Mouse (Mus musculus): ENCODE measurements around the gene Smyd1.
"Not testable (repeated sequence)": the region's sequence is repeated elsewhere in the genome, so short reads cannot be mapped to it uniquely, and the experiment has no call there.

DNA sequence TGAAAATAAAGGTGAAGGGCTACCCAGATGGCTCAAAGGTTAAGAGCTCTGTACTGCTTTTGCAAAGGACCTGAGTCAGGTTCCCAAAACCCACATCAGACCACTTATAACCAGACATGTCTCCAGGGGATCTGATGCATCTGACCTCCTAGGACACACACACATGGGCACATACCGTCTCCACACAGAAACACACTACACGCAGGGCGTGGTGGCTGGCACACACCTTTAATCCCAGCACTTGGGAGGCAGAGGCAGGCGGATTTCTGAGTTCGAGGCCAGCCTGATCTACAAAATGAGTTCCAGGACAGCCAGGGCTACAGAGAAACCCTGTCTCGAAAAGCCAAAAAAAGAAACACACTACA lies 52.4 kb downstream of the Smyd1 start:
- not testable (repeated sequence) for TF ChIP-seq CTCF (conservative IDR thresholded peaks at IDR 0.05 in 1 of 2, IDR thresholded peaks at IDR 0.05 in 1 of 2; ENCODE audit: low read depth in 2 of 2, low read length in 2 of 2); MAZ (IDR thresholded peaks at IDR 0.05; ENCODE audit: low read depth, low read length); EP300 (IDR thresholded peaks at IDR 0.05; ENCODE audit: low read length); MXI1 (IDR thresholded peaks at IDR 0.05; ENCODE audit: low read depth, low read length); POLR2A (IDR thresholded peaks at IDR 0.05; ENCODE audit: low read depth, low read length); CHD2 (IDR thresholded peaks at IDR 0.05; ENCODE audit: low read length); NRF1 (IDR thresholded peaks at IDR 0.05; ENCODE audit: low read depth, low read length); MAX (IDR thresholded peaks at IDR 0.05; ENCODE audit: low read length); NELFE (IDR thresholded peaks at IDR 0.05; ENCODE audit: low read depth, low read length); MEF2A (IDR thresholded peaks at IDR 0.05; ENCODE audit: borderline replicate concordance, low read depth, low read length); RAD21 (IDR thresholded peaks at IDR 0.05; ENCODE audit: low read depth, low read length); GABPA (IDR thresholded peaks at IDR 0.05; ENCODE audit: insufficient replicate concordance, low read depth, low read length); USF1 (IDR thresholded peaks at IDR 0.05; ENCODE audit: low read depth, low read length)
